Mouse (Mus musculus): Measurements from ENCODE around the gene Mansc1. TPM values are rescaled to one million over a fixed set of nuclear protein-coding genes. Genes with fewer than 3 reads are reported as not detected.

Mansc1 gene
- polyA plus RNA-seq, 1 experiment from 2014 or later = 7.4 TPM

DNA sequence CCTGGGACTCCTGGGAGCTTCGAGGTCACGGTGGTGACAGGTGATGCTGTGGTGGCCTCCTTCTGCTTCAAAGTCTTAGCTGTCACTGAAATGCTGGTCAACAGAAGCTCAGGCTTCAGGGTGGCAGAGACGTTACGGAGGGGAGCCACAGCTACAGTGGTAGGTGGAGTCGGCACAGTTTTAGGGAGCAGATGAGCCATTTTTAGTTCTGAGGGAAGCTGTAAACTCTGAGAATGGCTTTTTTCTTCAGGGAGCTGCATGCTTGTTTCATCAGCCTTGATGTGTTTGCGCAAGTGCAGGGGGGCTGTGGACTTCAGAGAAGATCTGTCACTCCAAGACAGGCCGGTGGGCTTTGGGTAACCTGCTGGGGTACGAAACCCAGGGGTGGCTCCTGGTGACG is 21.9 kb downstream of the Mansc1 start:
- Histone ChIP-seq H3K9me3 (no peaks in the 10 kb centered on the region), H3K27me3 (no peaks in the 10 kb centered on the region), H3K4me2 (no peak overlapping the region), H3K36me3 (no peaks in the 10 kb centered on the region), H3K4me3 (no peak overlapping the region), H3K9ac (no peak overlapping the region), H3K4me1 (peaks cover 35% of the 10 kb centered on the region), H3K27ac (no peak overlapping the region)
- 75% methylated on average over 9 of the region's 9 CpGs for WGBS
- no peak for ATAC-seq (ENCODE audit: borderline replicate concordance, extremely low read depth, low FRiP score, low TSS enrichment)

DNA sequence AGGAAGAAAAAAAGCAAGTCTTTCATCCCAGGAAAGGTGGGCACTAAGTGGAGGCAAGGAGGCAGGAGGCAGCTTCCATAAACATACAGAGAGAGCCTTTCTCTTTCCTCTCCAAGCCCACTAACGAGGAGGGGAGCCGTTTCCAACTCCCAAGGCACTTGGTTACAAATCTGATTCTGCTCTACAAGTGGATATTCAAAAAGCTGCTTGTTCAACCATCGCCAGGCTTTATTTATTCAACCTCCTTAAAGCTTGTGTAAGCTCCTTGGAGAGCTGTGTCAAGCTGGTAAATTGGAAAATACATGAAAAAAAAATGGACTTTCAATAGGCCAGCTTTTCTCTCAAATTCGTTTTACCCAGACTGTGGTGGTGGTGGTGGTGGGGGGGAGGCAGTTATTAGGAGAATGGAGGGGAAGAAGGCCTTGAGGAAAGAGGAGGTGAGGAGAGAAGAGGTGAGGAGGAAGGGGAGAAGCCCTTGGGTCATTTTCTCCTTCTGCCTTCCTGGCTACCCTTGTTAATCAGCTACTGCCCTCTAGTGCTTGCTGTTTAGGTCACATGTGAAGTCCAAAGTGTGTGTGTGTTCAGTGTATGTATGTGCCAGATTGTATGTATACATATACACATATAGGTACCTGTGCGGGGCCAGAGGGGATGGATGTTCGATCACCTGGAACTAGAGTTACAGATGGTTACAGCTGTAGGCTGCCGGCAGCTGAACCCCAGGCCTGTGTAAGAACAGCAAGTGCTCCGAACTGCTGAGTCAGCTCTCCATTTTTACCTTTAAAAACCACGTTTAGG is 25.1 kb downstream of the Mansc1 start:
- Histone ChIP-seq H3K36me3 (no peaks in the 10 kb centered on the region), H3K27ac (peak overlapping the region; percentile 75), H3K4me3 (no peak overlapping the region), H3K9ac (no peak overlapping the region), H3K4me1 (peaks cover 21% of the 10 kb centered on the region), H3K27me3 (no peaks in the 10 kb centered on the region), H3K4me2 (peak overlapping the region; percentile 19; the same call in 1 of the 2 replicates), H3K9me3 (no peaks in the 10 kb centered on the region)
- peak; percentile 47; the same call in 1 of the 2 replicates for ATAC-seq (ENCODE audit: borderline replicate concordance, extremely low read depth, low FRiP score, low TSS enrichment)
- WGBS = 41% methylated on average over 9 of the region's 9 CpGs

DNA sequence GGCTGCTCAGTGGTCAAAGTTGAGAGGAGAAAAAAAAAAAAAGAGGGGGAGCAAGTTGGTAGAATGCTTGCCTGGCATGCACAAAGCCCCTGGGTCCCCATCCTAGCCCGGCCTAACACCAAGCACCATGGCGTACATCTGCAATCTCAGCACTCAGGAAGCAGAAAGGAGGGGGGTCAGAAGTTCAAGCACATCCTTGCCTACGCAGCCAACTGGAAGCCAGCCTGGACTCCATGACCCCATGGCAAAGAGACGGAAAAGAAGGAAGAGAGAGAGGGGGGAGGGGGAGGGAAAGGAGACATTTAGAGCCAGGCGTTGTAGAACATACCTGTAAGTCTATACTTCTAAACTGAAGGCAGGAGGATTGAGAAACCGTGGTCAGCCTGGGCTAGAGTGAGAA is 25.7 kb downstream of the Mansc1 start:
- peak; percentile 58; the same call in 1 of the 2 replicates for ATAC-seq (ENCODE audit: borderline replicate concordance, extremely low read depth, low FRiP score, low TSS enrichment)
- H3K4me1 ChIP-seq = peaks cover 20% of the 10 kb centered on the region
- no peaks in the 10 kb centered on the region for H3K9me3 ChIP-seq
- peak overlapping the region; percentile 19; the same call in 1 of the 2 replicates for H3K4me2 ChIP-seq
- peak overlapping the region; percentile 75 for H3K27ac ChIP-seq
- no peak overlapping the region for H3K9ac ChIP-seq
- H3K27me3 ChIP-seq = no peaks in the 10 kb centered on the region
- H3K4me3 ChIP-seq = no peak overlapping the region
- no peaks in the 10 kb centered on the region for H3K36me3 ChIP-seq
- WGBS = 31% methylated on average over 6 of the region's 6 CpGs

DNA sequence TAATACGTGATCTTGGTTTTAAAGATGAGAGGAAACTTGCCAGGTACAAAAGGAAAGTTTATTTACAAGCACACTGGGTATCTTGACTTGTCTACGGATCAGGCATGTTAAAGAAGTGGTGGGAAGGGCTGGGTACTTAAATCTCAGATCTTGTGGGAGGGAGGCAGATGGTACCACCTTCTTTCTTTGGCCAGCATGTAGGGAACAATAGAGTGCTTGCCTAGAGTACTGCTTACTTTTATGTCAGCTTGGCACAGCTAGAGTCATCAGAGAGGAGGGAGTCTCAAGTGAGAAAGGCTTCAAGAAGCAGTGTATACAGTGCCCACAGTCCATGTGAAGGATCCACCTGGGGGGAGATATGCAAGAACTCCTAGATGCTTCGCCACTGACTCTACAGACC is 27.1 kb downstream of the Mansc1 start:
- H3K27ac ChIP-seq = no peak overlapping the region
- H3K9me3 ChIP-seq = no peaks in the 10 kb centered on the region
- H3K4me1 ChIP-seq = peaks cover 21% of the 10 kb centered on the region
- H3K9ac ChIP-seq = no peak overlapping the region
- no peak overlapping the region for H3K4me2 ChIP-seq
- H3K4me3 ChIP-seq = no peak overlapping the region
- no peaks in the 10 kb centered on the region for H3K27me3 ChIP-seq
- no peaks in the 10 kb centered on the region for H3K36me3 ChIP-seq
- WGBS = 79% methylated on average over 3 of the region's 3 CpGs
- no peak for ATAC-seq (ENCODE audit: borderline replicate concordance, extremely low read depth, low FRiP score, low TSS enrichment)

DNA sequence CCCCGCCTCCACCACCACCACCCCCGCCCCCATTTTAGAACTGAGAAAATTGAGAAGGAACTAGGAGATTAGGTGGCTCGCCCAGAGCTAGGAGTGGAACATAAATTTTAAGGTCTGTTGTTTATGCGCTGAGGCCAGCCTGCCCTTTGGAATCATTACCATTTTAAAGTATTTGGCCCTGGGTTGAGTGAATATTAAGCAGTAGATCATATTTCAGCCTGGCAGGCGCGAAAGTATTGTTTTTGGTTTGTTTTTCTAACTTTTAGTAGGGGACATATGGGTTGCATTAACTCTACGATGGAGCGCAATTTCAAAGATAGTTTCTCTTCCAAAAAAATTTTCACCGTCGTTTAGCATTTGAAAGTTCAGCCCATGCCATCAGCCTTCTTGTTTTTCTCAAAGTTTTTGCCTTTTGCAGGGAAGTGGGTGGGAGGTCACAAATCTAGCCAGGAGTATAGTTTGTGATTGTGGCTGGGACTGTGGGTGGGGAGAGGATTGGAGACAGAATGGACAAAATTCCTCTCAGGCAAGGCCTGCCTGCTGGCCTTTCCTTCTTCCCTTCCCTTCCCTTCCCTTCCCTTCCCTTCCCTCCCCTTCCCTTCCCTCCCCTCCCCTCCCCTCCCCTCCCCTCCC is 29.8 kb downstream of the Mansc1 start:
- no peak for ATAC-seq (ENCODE audit: borderline replicate concordance, extremely low read depth, low FRiP score, low TSS enrichment)
- Histone ChIP-seq H3K36me3 (no peaks in the 10 kb centered on the region), H3K9me3 (no peaks in the 10 kb centered on the region), H3K27ac (no peak overlapping the region), H3K4me3 (no peak overlapping the region), H3K9ac (no peak overlapping the region), H3K4me1 (peaks cover 19% of the 10 kb centered on the region), H3K27me3 (no peaks in the 10 kb centered on the region), H3K4me2 (no peak overlapping the region)
- 34% methylated on average over 10 of the region's 10 CpGs for WGBS

DNA sequence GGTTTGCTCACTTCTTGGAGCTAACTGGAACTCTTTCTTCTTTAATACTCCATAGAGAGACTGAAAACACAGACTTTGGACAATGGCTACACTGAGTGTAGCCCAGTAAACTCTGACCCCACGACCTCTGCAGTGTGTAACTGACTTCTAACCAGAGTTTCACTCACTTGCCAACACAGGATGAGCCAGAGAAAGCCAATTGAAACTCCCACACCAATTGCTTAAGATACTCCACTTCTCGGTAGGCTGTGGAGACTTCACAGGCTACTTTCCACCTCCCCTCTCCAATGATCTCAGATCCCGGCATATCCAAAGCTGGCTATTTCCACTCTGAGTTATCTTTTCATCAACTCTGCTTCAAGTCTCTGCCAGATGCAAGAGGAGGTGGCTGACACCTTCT is 30.5 kb downstream of the Mansc1 start:
- Histone ChIP-seq H3K9ac (no peak overlapping the region), H3K4me1 (peaks cover 13% of the 10 kb centered on the region), H3K36me3 (no peaks in the 10 kb centered on the region), H3K4me3 (no peak overlapping the region), H3K9me3 (no peaks in the 10 kb centered on the region), H3K4me2 (no peak overlapping the region), H3K27ac (no peak overlapping the region), H3K27me3 (no peaks in the 10 kb centered on the region)
- ATAC-seq (ENCODE audit: borderline replicate concordance, extremely low read depth, low FRiP score, low TSS enrichment) = no peak
- 27% methylated on average over 3 of the region's 3 CpGs for WGBS

DNA sequence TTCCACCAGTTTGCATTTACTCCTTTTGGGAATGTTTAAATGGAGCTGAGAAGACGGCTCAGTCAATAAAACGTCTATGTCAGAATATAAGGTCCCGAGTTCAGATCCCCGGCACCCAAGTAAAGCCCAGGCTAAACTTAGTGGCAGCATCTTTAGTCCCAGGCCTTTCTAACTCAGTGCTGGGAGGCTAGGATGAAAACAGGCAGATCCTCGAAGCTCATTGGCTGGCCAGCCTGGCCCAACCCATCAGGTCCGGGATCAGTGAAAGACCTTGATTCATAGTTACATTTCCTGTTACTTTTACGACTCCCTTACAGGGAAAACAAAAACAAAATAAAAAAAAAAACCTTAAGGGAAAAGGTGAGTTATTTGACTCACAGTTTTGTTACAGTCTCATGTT is 31.2 kb downstream of the Mansc1 start:
- H3K36me3 ChIP-seq = no peaks in the 10 kb centered on the region
- H3K4me1 ChIP-seq = peaks cover 6% of the 10 kb centered on the region; the same call in 1 of the 2 replicates
- no peak overlapping the region for H3K4me3 ChIP-seq
- no peak overlapping the region for H3K27ac ChIP-seq
- H3K27me3 ChIP-seq = no peaks in the 10 kb centered on the region
- no peak overlapping the region for H3K9ac ChIP-seq
- WGBS = 62% methylated on average over 7 of the region's 7 CpGs
- no peak overlapping the region for H3K4me2 ChIP-seq
- no peaks in the 10 kb centered on the region for H3K9me3 ChIP-seq
- ATAC-seq (ENCODE audit: borderline replicate concordance, extremely low read depth, low FRiP score, low TSS enrichment) = no peak

DNA sequence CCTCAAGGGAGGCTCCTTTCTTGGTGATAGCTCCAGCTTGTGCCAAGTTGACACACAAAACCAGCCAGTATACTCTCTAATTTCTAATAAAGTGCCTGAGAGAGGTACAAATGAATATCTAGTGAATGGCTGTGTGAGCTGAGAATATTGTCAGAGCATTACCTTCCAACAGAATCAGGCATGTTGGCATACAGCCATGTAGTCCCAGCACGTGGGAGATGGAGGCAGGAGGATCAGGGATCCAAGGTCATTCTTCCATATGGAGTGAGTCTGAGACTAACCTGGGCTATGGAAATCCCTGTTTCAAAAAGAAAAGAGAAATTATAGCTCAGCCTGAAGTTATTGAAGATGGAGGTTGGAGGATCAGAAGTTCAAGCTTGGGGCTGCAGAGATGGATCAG is 33.0 kb downstream of the Mansc1 start:
- Histone ChIP-seq H3K9ac (no peak overlapping the region), H3K9me3 (no peaks in the 10 kb centered on the region), H3K4me2 (no peak overlapping the region), H3K27me3 (no peaks in the 10 kb centered on the region), H3K4me3 (no peak overlapping the region), H3K4me1 (peaks cover 8% of the 10 kb centered on the region; the same call in 1 of the 2 replicates), H3K36me3 (no peaks in the 10 kb centered on the region), H3K27ac (no peak overlapping the region)
- ATAC-seq (ENCODE audit: borderline replicate concordance, extremely low read depth, low FRiP score, low TSS enrichment) = no peak
- WGBS = 44% methylated on average over 1 of the region's 1 CpGs

DNA sequence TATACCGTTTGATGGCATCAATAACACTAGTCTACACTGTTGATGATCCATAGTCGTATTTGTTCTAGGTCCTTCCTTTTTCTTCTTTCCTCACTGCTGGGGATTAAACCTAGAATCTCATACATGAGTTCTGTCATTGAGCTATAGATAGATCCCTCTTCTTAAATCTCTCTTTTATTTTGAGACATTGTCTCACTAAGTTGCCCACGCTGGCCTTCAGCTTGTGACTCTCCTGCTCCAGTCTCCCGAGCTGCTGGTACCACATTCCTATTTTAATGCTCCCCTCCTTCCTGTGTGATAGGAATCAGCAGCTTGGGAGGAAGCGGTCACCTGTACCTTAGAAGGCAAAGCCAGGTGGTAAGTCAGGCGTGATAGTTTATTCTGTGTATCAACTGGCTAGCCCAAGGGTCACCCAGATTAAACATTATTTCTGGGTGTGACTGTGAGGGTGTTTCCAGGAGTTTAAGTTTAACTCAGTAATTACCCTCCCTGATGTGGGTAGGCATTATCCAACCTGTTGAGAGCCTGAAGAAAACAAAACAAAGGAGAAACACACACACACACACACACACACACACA is 34.5 kb downstream of the Mansc1 start:
- Histone ChIP-seq H3K9ac (no peak overlapping the region), H3K36me3 (no peaks in the 10 kb centered on the region), H3K4me3 (no peak overlapping the region), H3K4me1 (peaks cover 8% of the 10 kb centered on the region; the same call in 1 of the 2 replicates), H3K9me3 (no peaks in the 10 kb centered on the region), H3K4me2 (no peak overlapping the region), H3K27ac (no peak overlapping the region), H3K27me3 (no peaks in the 10 kb centered on the region)
- ATAC-seq (ENCODE audit: borderline replicate concordance, extremely low read depth, low FRiP score, low TSS enrichment) = no peak
- WGBS = 65% methylated on average over 6 of the region's 6 CpGs

DNA sequence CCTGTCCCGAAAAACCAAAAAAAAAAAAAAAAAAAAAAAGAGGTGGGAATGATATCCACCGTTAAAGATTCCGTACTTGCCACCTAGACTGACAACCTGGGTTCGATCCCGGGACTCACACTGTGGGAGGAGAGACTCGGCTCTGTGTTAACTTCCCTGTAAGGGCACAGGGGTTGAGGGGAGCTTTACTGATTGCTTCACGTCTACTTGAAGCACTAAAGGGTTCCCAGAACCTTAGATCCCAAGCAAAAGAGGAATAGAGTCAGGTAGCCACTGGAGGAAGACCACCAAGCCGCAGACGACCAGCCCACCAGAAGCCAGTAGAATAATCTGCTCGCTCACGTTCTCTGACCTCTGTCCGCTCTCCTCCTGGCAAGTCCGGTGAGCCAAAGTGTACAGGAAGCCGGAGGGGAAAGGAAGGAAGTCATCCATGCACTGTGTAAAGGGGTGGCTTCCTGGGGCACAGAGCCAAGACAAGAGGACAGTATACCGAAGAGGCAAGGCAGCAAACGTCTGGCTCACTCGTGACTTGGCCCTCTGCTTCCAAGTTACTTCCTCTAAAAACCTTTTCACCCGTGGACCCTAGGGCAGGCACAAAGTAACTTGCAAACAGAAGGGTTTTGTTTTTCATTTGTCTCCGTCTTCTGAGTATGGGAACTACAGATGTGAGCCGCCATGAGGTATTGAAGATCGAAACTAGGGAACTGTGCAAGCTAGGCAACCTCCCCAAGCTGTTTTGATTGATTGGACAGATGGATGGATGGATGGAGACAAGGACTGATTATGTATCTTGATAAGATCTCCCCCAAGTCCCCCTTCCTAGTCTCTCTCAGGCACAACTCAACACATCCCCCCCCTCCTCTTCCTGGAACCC is 37.5 kb downstream of the Mansc1 start:
- ATAC-seq (ENCODE audit: borderline replicate concordance, extremely low read depth, low FRiP score, low TSS enrichment) = 0 out of 2 replicates have a peak, but pooled peaks have one; percentile 69
- Histone ChIP-seq H3K4me2 (peak overlapping the region; percentile 22), H3K4me1 (0 out of 2 replicates have a peak, but pooled peaks cover 2% of the 10 kb centered on the region), H3K36me3 (no peaks in the 10 kb centered on the region), H3K9me3 (no peaks in the 10 kb centered on the region), H3K27ac (no peak overlapping the region), H3K27me3 (no peaks in the 10 kb centered on the region), H3K4me3 (no peak overlapping the region), H3K9ac (no peak overlapping the region)
- 49% methylated on average over 21 of the region's 21 CpGs for WGBS

DNA sequence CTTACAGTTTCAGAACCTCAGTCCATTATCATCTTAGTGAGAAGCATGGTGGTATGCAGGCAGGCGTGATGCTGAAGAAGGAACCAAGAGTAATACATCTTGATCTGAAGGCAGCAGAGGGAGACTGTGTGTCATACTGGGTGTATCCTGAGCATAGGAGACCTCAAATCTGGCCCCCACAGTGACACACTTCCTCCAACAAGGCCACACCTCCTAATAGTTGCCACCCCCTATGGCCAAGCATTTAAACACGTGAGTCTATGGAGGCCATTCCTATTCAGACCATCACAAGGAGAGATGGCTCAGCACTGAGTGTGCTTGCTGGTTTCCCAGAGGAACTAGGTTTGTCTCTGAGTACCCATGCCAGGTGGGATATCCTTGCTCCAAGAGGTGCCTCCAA is 40.7 kb downstream of the Mansc1 start:
- ATAC-seq (ENCODE audit: borderline replicate concordance, extremely low read depth, low FRiP score, low TSS enrichment) = no peak
- Histone ChIP-seq H3K27me3 (no peaks in the 10 kb centered on the region), H3K9ac (no peak overlapping the region), H3K36me3 (no peaks in the 10 kb centered on the region), H3K9me3 (no peaks in the 10 kb centered on the region), H3K27ac (no peak overlapping the region), H3K4me3 (no peak overlapping the region), H3K4me1 (0 out of 2 replicates have a peak, but pooled peaks cover 2% of the 10 kb centered on the region), H3K4me2 (no peak overlapping the region)
- WGBS = 84% methylated on average over 2 of the region's 2 CpGs
